Mouse (Mus musculus): ENCODE measurements around the gene Ptprn2.

- TF ChIP-seq POLR2A (IDR thresholded peaks at IDR 0.05; ENCODE audit: borderline replicate concordance, extremely low read depth, low read depth, low read length) (no peak), CTCF (IDR thresholded peaks at IDR 0.05; ENCODE audit: insufficient read depth, low read length) (no peak)
These were observed 719.4 kb downstream of the Ptprn2 start for GRCm38 (mm10) chr12:117204905-117205304.

Measured in lung, adult 2 months (tissue).